Mouse (Mus musculus): Measurements from ENCODE around the gene Gm17428.
A peak's percentile ranks its signal among the peaks of the same experiment; 100 is the strongest.
"Not testable (repeated sequence)": the region's sequence is repeated elsewhere in the genome, so short reads cannot be mapped to it uniquely, and the experiment has no call there.

Gene Gm17428

DNA sequence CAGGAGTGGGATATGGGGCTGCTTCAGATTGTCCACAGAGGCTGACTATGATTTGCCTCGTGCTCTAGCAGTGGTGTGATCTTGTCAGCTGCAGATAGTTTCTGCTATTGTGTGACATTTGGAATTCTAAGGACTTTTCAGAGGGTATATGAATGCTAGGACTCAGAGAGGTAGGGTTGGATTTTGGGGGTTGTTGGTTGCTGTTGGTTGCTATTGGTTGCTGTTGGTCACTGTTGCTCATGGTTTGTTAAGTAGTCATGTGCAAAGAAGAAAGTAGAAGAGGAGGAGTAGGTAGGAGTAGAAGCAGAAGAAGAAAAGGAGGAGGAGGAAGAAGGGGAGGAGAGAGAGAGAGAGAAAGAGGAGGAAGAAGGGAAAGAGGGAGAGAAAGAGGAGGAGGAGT is at the start of gene Gm17428:
TSS of gene Gm17428 (plus strand) at position 301 of the 400 bp plus-strand sequence.
- DNase-seq = no peak

DNA sequence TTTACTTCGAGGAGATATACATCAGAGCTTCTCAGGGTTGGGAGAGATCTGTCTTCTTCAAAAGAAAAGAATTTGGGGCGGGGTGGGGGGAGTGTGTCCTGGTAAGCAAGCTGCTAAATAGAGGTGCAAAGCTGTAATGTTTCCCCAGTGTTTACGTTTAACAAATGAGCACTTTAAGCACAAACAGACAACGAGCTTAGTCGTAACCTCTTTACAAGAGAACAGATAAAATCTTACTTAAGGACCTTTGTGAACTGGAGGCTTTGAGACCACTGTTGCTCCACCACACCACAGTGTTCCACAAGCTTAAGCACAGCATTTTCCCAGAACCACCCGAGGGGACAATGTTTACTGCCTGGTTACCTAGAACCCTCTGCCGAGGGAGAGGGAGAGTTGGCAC is 49.4 kb upstream of the Gm17428 start:
- DNase-seq = no peak

GRCm38 (mm10) chr14:54929801-54930200 is 46.9 kb upstream of the Gm17428 start:
- DNase-seq = no peak

DNA sequence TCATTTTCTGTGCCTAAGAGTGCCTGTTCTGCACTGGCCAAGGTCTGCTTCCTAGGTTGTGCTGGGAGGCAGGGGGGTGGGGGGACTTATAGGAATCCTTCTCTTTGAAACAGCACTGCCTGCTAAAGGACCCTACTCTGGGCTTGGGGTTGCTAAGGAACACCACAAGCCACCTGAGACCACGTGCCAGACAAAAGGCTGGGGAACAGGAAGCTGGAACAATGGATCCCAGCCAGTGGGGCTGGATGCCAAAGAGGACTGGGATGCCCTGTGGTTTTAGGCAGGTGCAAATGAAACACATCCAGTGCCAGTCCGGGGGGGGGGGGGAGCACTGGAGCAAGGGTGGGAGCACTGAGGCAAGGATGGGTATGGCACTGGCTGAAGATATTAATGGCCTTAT is 46.3 kb upstream of the Gm17428 start:
- peak in 1 of 2 experiments; percentile 29 for DNase-seq

- DNase-seq = no peak
These were observed 44.0 kb upstream of the Gm17428 start, which contains the start of gene Il25 for GRCm38 (mm10) chr14:54932645-54933150. TSS of gene Il25 (plus strand) at chr14:54932695.

GRCm38 (mm10) chr14:54935904-54936830 is 40.6 kb upstream of the Gm17428 start, which contains the start of gene Cmtm5:
TSS of gene Cmtm5 (plus strand) at chr14:54936261.
- DNase-seq = peak in 1 of 2 experiments; percentile 33

- no peak for DNase-seq
These were observed 39.9 kb upstream of the Gm17428 start for GRCm38 (mm10) chr14:54936831-54937160.

- DNase-seq = no peak
These were observed 39.2 kb upstream of the Gm17428 start for GRCm38 (mm10) chr14:54937361-54938182.

GRCm38 (mm10) chr14:54938431-54939219 is 38.1 kb upstream of the Gm17428 start:
- no peak for DNase-seq

- peak; percentile 53 to 59 for DNase-seq
These were observed 37.1 kb upstream of the Gm17428 start for GRCm38 (mm10) chr14:54939434-54940175.

GRCm38 (mm10) chr14:54940176-54940530 is 36.6 kb upstream of the Gm17428 start:
- no peak for DNase-seq

- no peak for DNase-seq
These were observed 35.4 kb upstream of the Gm17428 start for GRCm38 (mm10) chr14:54941024-54941978.

- DNase-seq = no peak
These were observed 34.3 kb upstream of the Gm17428 start for GRCm38 (mm10) chr14:54942479-54942878.

DNA sequence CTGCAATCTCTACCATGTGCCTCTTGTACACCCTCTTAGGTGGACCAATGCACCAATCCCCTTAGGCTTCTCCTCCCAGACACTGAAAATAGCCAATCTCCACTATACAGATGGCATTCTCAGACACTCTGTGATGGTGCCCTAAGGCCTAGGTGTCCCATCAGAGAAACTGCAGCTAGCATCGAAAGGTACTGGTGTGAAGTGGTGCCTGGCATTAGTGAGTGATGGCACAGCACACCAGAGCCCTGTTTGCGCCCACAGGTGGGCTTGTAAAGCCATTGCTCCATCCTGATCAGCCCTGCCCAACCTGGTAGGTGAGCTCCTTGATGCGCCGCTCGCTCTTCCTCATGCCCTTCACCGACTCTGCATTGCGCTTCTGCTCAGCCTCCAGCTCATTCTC is 32.8 kb upstream of the Gm17428 start:
- no peak for DNase-seq

- DNase-seq = no peak
These were observed 31.8 kb upstream of the Gm17428 start for GRCm38 (mm10) chr14:54944939-54945338.

- DNase-seq = no peak
These were observed 30.6 kb upstream of the Gm17428 start for GRCm38 (mm10) chr14:54945975-54946704.

DNA sequence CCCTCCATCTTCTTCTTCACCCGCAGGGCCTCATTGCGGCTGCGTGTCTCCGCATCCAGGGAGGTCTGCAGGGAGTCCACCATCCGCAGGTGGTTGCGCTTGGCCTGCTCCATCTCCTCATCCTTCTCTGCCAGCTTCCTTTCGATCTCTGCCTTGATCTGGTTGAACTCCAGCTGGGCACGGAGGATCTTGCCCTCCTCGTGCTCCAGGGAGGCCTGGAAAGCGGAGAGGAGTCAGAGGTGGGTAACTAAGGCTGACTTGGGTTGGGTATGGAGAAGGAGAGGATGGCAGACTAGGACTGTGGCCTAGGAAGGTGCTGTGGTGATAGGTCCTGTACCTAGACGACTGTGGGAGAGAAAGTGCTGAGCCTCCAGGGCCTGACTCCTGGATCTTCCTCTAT is 29.7 kb upstream of the Gm17428 start:
- not testable (repeated sequence) for DNase-seq

- no peak for DNase-seq
These were observed 28.0 kb upstream of the Gm17428 start for GRCm38 (mm10) chr14:54948781-54949180.

DNA sequence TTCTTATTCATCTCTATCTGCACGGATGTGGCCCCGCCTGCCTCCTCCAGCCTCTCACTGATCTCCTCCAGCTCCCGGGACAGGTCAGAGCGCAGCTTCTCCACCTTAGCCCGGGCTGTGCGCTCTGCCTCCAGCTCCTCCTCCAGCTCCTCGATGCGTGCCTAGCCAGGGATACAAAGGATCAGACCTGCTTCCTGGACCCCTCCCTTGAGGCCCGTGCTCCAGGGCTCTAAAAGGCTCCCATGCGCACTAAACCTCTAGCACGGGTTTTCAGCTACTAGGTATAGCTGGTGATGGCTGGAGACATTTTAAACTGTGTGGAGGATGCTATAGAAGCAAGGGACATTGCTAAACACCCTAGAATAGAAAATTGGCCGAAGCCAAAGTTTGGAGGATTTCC is 26.2 kb upstream of the Gm17428 start:
- no peak for DNase-seq

- no peak for DNase-seq
These were observed 25.1 kb upstream of the Gm17428 start for GRCm38 (mm10) chr14:54951587-54951986.
